ENCODE assay signal across 27 mouse cellular contexts in genomic region chr15:79753873-79754272, GRCm38 (mm10). TPM values are rescaled to one million over a fixed set of nuclear protein-coding genes. Genes with fewer than 3 reads are reported as not detected.
A peak's percentile ranks its signal among the peaks of the same experiment; 100 is the strongest.
DNase-seq lines count a peak whose midpoint lies in the region; ATAC-seq lines count a peak whose summit lies in the region.
"Had no signal": no experiment of that assay in that cellular context is flagged by ENCODE, and none has a peak within 500 bp of the region (broad histone marks: within the 10 kb centered on the region; RNA-seq: fewer than 3 reads in every experiment).

No protein-coding gene starts in this region.

- no peak overlapping the region for H3K27ac ChIP-seq in hindbrain, embryonic 13.5 days
- H3K27ac ChIP-seq in hindbrain, embryonic 11.5 days (ENCODE audit: low read depth, low read length) = no peak overlapping the region
- H3K27ac ChIP-seq in midbrain, embryonic 11.5 days (ENCODE audit: low read depth, low read length) = no peak overlapping the region
- H3K27ac ChIP-seq in midbrain, embryonic 15.5 days = no peak overlapping the region
- H3K27ac ChIP-seq in embryonic facial prominence, embryonic 13.5 days = no peak overlapping the region
- H3K27ac ChIP-seq: embryonic facial prominence, embryonic 15.5 days; forebrain, embryonic 12.5 days; liver, embryonic 15.5 days; stomach, embryonic 15.5 days had no signal

- H3K9me3 ChIP-seq in hindbrain, embryonic 13.5 days = no peaks in the 10 kb centered on the region
- H3K9me3 ChIP-seq in hindbrain, embryonic 11.5 days (ENCODE audit: control insufficient read depth, low read length) = no peaks in the 10 kb centered on the region
- H3K9me3 ChIP-seq in midbrain, embryonic 11.5 days (ENCODE audit: control insufficient read depth, low read length) = no peaks in the 10 kb centered on the region
- no peaks in the 10 kb centered on the region for H3K9me3 ChIP-seq in midbrain, embryonic 15.5 days
- H3K9me3 ChIP-seq in embryonic facial prominence, embryonic 13.5 days = no peaks in the 10 kb centered on the region
- H3K9me3 ChIP-seq: embryonic facial prominence, embryonic 15.5 days; forebrain, embryonic 12.5 days; heart, embryonic 12.5 days; liver, embryonic 15.5 days; stomach, embryonic 15.5 days had no signal

- no peaks in the 10 kb centered on the region for H3K36me3 ChIP-seq in hindbrain, embryonic 13.5 days
- no peaks in the 10 kb centered on the region for H3K36me3 ChIP-seq in hindbrain, embryonic 11.5 days (ENCODE audit: control insufficient read depth, insufficient read depth, low read length)
- H3K36me3 ChIP-seq in midbrain, embryonic 11.5 days (ENCODE audit: control insufficient read depth, insufficient read depth, low read length) = no peaks in the 10 kb centered on the region
- H3K36me3 ChIP-seq in midbrain, embryonic 15.5 days (replicated peaks) = no peaks in the 10 kb centered on the region
- no peaks in the 10 kb centered on the region for H3K36me3 ChIP-seq in embryonic facial prominence, embryonic 13.5 days
- H3K36me3 ChIP-seq: embryonic facial prominence, embryonic 15.5 days; forebrain, embryonic 12.5 days; heart, embryonic 12.5 days; liver, embryonic 15.5 days; stomach, embryonic 15.5 days had no signal

- ATAC-seq in hindbrain, embryonic 13.5 days (ENCODE audit: low FRiP score) = no peak
- ATAC-seq in hindbrain, embryonic 11.5 days (ENCODE audit: low FRiP score) = no peak
- no peak for ATAC-seq in midbrain, embryonic 11.5 days (ENCODE audit: low FRiP score)
- ATAC-seq in midbrain, embryonic 15.5 days (replicated peaks) = no peak
- ATAC-seq in embryonic facial prominence, embryonic 13.5 days (ENCODE audit: insufficient number of reproducible peaks, insufficient read depth, low FRiP score, low TSS enrichment, low read depth) = no peak
- ATAC-seq: intestine, postnatal 0 days had no signal

- peak overlapping the region; percentile 9; the same call in 1 of the 2 replicates for H3K9ac ChIP-seq in hindbrain, embryonic 13.5 days
- H3K9ac ChIP-seq in hindbrain, embryonic 11.5 days (ENCODE audit: low read depth, low read length) = no peak overlapping the region
- no peak overlapping the region for H3K9ac ChIP-seq in midbrain, embryonic 11.5 days (ENCODE audit: low read length)
- H3K9ac ChIP-seq in midbrain, embryonic 15.5 days = no peak overlapping the region; the same call in 1 of the 2 replicates
- H3K9ac ChIP-seq in embryonic facial prominence, embryonic 13.5 days = peak overlapping the region; percentile 33; the same call in 1 of the 2 replicates
- H3K9ac ChIP-seq: embryonic facial prominence, embryonic 15.5 days; forebrain, embryonic 12.5 days; heart, embryonic 12.5 days; liver, embryonic 15.5 days; lung, embryonic 14.5 days; stomach, embryonic 15.5 days had no signal

- DNase-seq in cerebellum, adult 9-11 months = peak; percentile 22
- no peak for DNase-seq in cerebellum, adult 11-12 months
- no peak for DNase-seq in hindbrain, embryonic 11.5 days (ENCODE audit: low spot score)
- peak; percentile 67 for DNase-seq in midbrain, embryonic 11.5 days (ENCODE audit: low spot score, missing footprints)
- DNase-seq in adrenal gland, adult 2 months = no peak
- DNase-seq: adrenal gland, postnatal 10 days; cerebellum, adult 9-10 months; embryo, embryonic 11 days; gastrocnemius, postnatal 25 days; heart, adult 18-20 months; heart, postnatal 4 days; kidney, adult 9 months; kidney, postnatal 14 days; left cerebral cortex, postnatal 4 days; lung, embryonic 14.5 days; lung, postnatal 14 days; right cerebral cortex, postnatal 25 days had no signal

- H3K27me3 ChIP-seq in hindbrain, embryonic 13.5 days = no peaks in the 10 kb centered on the region
- H3K27me3 ChIP-seq in hindbrain, embryonic 11.5 days (ENCODE audit: control insufficient read depth, insufficient read depth, low read length) = no peaks in the 10 kb centered on the region
- no peaks in the 10 kb centered on the region for H3K27me3 ChIP-seq in midbrain, embryonic 11.5 days (ENCODE audit: control insufficient read depth, insufficient read depth, low read length)
- no peaks in the 10 kb centered on the region for H3K27me3 ChIP-seq in midbrain, embryonic 15.5 days (replicated peaks)
- no peaks in the 10 kb centered on the region for H3K27me3 ChIP-seq in embryonic facial prominence, embryonic 13.5 days
- H3K27me3 ChIP-seq: CH12.LX; embryonic facial prominence, embryonic 15.5 days; forebrain, embryonic 12.5 days; liver, embryonic 15.5 days; stomach, embryonic 15.5 days had no signal

- 56% methylated on average over 4 of the region's 4 CpGs for WGBS in hindbrain, embryonic 13.5 days
- 45% methylated on average over 4 of the region's 4 CpGs for WGBS in hindbrain, embryonic 11.5 days
- WGBS in midbrain, embryonic 11.5 days = 48% methylated on average over 4 of the region's 4 CpGs
- WGBS in midbrain, embryonic 15.5 days = 49% methylated on average over 4 of the region's 4 CpGs
- WGBS in embryonic facial prominence, embryonic 13.5 days = 44% methylated on average over 4 of the region's 4 CpGs

- H3K4me2 ChIP-seq in hindbrain, embryonic 13.5 days = no peak overlapping the region
- no peak overlapping the region for H3K4me2 ChIP-seq in hindbrain, embryonic 11.5 days (replicated peaks; ENCODE audit: low read depth, low read length)
- H3K4me2 ChIP-seq in midbrain, embryonic 11.5 days = no peak overlapping the region
- no peak overlapping the region for H3K4me2 ChIP-seq in midbrain, embryonic 15.5 days
- no peak overlapping the region for H3K4me2 ChIP-seq in embryonic facial prominence, embryonic 13.5 days
- H3K4me2 ChIP-seq: embryonic facial prominence, embryonic 15.5 days; forebrain, embryonic 12.5 days; heart, embryonic 12.5 days; liver, embryonic 15.5 days; lung, embryonic 14.5 days; stomach, embryonic 15.5 days had no signal

- H3K4me3 ChIP-seq in hindbrain, embryonic 13.5 days = no peak overlapping the region
- no peak overlapping the region for H3K4me3 ChIP-seq in hindbrain, embryonic 11.5 days (ENCODE audit: low read depth, low read length)
- no peak overlapping the region for H3K4me3 ChIP-seq in midbrain, embryonic 11.5 days (ENCODE audit: low read depth, low read length)
- no peak overlapping the region for H3K4me3 ChIP-seq in midbrain, embryonic 15.5 days
- no peak overlapping the region for H3K4me3 ChIP-seq in embryonic facial prominence, embryonic 13.5 days
- H3K4me3 ChIP-seq: embryonic facial prominence, embryonic 15.5 days; forebrain, embryonic 12.5 days; heart, embryonic 12.5 days; liver, embryonic 15.5 days; stomach, embryonic 15.5 days had no signal

- peaks cover 11% of the 10 kb centered on the region for H3K4me1 ChIP-seq in hindbrain, embryonic 13.5 days (replicated peaks)
- no peaks in the 10 kb centered on the region for H3K4me1 ChIP-seq in hindbrain, embryonic 11.5 days (replicated peaks; ENCODE audit: control insufficient read depth, insufficient read depth, low read length)
- peaks cover 7% of the 10 kb centered on the region; the same call in 1 of the 2 replicates for H3K4me1 ChIP-seq in midbrain, embryonic 11.5 days (ENCODE audit: control insufficient read depth, insufficient read depth, low read length)
- H3K4me1 ChIP-seq in midbrain, embryonic 15.5 days = peaks cover 3% of the 10 kb centered on the region; the same call in 1 of the 2 replicates
- peaks cover 12% of the 10 kb centered on the region for H3K4me1 ChIP-seq in embryonic facial prominence, embryonic 13.5 days
- H3K4me1 ChIP-seq: heart, embryonic 12.5 days; stomach, embryonic 15.5 days had no signal

RNA-seq across cellular contexts. Expression of gene Sun2, which starts 11.5 kb away (rescaled TPM):
- 9.8 and 10.2 TPM in 2 replicates for polyA plus RNA-seq in hindbrain, embryonic 13.5 days (2015; fragmentation: Nextera tagmentation; extraction: Ambion mirVana)
- 4.3 and 9.5 TPM in 2 replicates for polyA plus RNA-seq in hindbrain, embryonic 11.5 days (2014; fragmentation: Nextera tagmentation; extraction: Ambion mirVana)
- polyA plus RNA-seq in midbrain, embryonic 11.5 days (2014; fragmentation: Nextera tagmentation; extraction: Ambion mirVana) = 3.0 and 4.2 TPM in 2 replicates
- 7.6 and 9.3 TPM in 2 replicates for polyA plus RNA-seq in midbrain, embryonic 15.5 days (2015; fragmentation: Nextera tagmentation; extraction: Ambion mirVana)
- polyA plus RNA-seq in embryonic facial prominence, embryonic 13.5 days (2015; fragmentation: Nextera tagmentation; extraction: Ambion mirVana) = 7.3 and 8.0 TPM in 2 replicates
- total RNA-seq in adrenal gland, adult 2 months (2021) = 10 to 100 TPM; 46.9 to 77.9 TPM
- polyA plus RNA-seq in adrenal gland, adult 2 months (2012; rRNA removed) = 86.8 and 92.5 TPM in 2 replicates

RNA-seq across cellular contexts. Expression of gene Dnal4, which starts 23.8 kb away (rescaled TPM):
- polyA plus RNA-seq in hindbrain, embryonic 13.5 days (2015; fragmentation: Nextera tagmentation; extraction: Ambion mirVana) = 83.5 and 84.9 TPM in 2 replicates
- polyA plus RNA-seq in hindbrain, embryonic 11.5 days (2014; fragmentation: Nextera tagmentation; extraction: Ambion mirVana) = 61.8 and 71.9 TPM in 2 replicates
- polyA plus RNA-seq in midbrain, embryonic 11.5 days (2014; fragmentation: Nextera tagmentation; extraction: Ambion mirVana) = 62.9 and 72.1 TPM in 2 replicates
- 80.6 and 81.1 TPM in 2 replicates for polyA plus RNA-seq in midbrain, embryonic 15.5 days (2015; fragmentation: Nextera tagmentation; extraction: Ambion mirVana)
- polyA plus RNA-seq in embryonic facial prominence, embryonic 13.5 days (2015; fragmentation: Nextera tagmentation; extraction: Ambion mirVana) = 69.2 and 74.4 TPM in 2 replicates
- total RNA-seq in adrenal gland, adult 2 months (2021) = 10 to 100 TPM; 13.9 to 24.8 TPM
- 39.9 and 43.0 TPM in 2 replicates for polyA plus RNA-seq in adrenal gland, adult 2 months (2012; rRNA removed)

RNA-seq across cellular contexts. Expression of gene Nptxr, which starts 50.7 kb away (rescaled TPM):
- polyA plus RNA-seq in hindbrain, embryonic 13.5 days (2015; fragmentation: Nextera tagmentation; extraction: Ambion mirVana) = 21.0 and 21.4 TPM in 2 replicates
- 1.5 and 1.7 TPM in 2 replicates for polyA plus RNA-seq in hindbrain, embryonic 11.5 days (2014; fragmentation: Nextera tagmentation; extraction: Ambion mirVana)
- 1.3 and 2.1 TPM in 2 replicates for polyA plus RNA-seq in midbrain, embryonic 11.5 days (2014; fragmentation: Nextera tagmentation; extraction: Ambion mirVana)
- 52.0 and 54.8 TPM in 2 replicates for polyA plus RNA-seq in midbrain, embryonic 15.5 days (2015; fragmentation: Nextera tagmentation; extraction: Ambion mirVana)
- polyA plus RNA-seq in embryonic facial prominence, embryonic 13.5 days (2015; fragmentation: Nextera tagmentation; extraction: Ambion mirVana) = 4.7 and 5.4 TPM in 2 replicates
- total RNA-seq in adrenal gland, adult 2 months (2021) = 1 to 10 TPM; 4.4 to 7.9 TPM
- 5.5 and 6.3 TPM in 2 replicates for polyA plus RNA-seq in adrenal gland, adult 2 months (2012; rRNA removed)

Comparison
In these comparisons a context has a peak if more than half of its experiments do, and no peak if none do; other contexts are left out.
1. DNase-seq: peak in cerebellum, adult 9-11 months (single experiment) and midbrain, embryonic 11.5 days (single experiment); none in cerebellum, adult 11-12 months (single experiment), hindbrain, embryonic 11.5 days (single experiment) and adrenal gland, adult 2 months (single experiment).
2. H3K9ac ChIP-seq: peak in hindbrain, embryonic 13.5 days (single experiment) and embryonic facial prominence, embryonic 13.5 days (single experiment); none in hindbrain, embryonic 11.5 days (single experiment), midbrain, embryonic 11.5 days (single experiment) and midbrain, embryonic 15.5 days (single experiment).